Mouse (Mus musculus) embryonic facial prominence, embryonic 11.5 days (tissue): ENCODE results near the gene Ddx4. TPM values are rescaled to one million over a fixed set of nuclear protein-coding genes. Genes with fewer than 3 reads are reported as not detected.

Source experiments
- ATAC-seq: fragments of 200-750 bp; cut with Nextera tagmentation; replicated peaks from 2 replicates; pipeline ENCODE4 v1.8.0; 2017; ENCODE audit warnings: low read depth; ENCODE audit not compliant: insufficient number of reproducible peaks, low FRiP score, low TSS enrichment
- DNase-seq: peaks from one replicate; pipeline ENCODE4 v3.0.0-alpha.2; 2015; ENCODE audit warnings: low spot score
- H3K27ac ChIP-seq: fragments of 300-500 bp; sonication (generic); replicated peaks from 2 replicates; pipeline ENCODE4 v1.5.1; 2014; ENCODE audit warnings: mild to moderate bottlenecking, low read depth, low read length, control low read depth
- H3K27me3 ChIP-seq: fragments of 300-500 bp; sonication (generic); 2 replicates; pipeline ENCODE4 v1.6.1; 2014; ENCODE audit warnings: mild to moderate bottlenecking, low read length, moderate library complexity, mixed read lengths; ENCODE audit not compliant: control insufficient read depth, insufficient read depth
- H3K36me3 ChIP-seq: fragments of 300-500 bp; sonication (generic); replicated peaks from 2 replicates; pipeline ENCODE4 v1.6.1; 2014; ENCODE audit warnings: low read depth, mild to moderate bottlenecking, low read length, moderate library complexity, mixed read lengths; ENCODE audit not compliant: control insufficient read depth, insufficient read depth
- H3K4me1 ChIP-seq: fragments of 300-500 bp; sonication (generic); 2 replicates; pipeline ENCODE4 v1.6.1; 2014; ENCODE audit warnings: low read length, mixed read lengths; ENCODE audit not compliant: control insufficient read depth, insufficient read depth
- H3K4me2 ChIP-seq: fragments of 300-500 bp; sonication (generic); 2 replicates; pipeline ENCODE4 v1.6.1; 2014; ENCODE audit warnings: low read depth, mild to moderate bottlenecking, control low read depth, low read length, moderate library complexity
- H3K4me3 ChIP-seq: fragments of 300-500 bp; sonication (generic); 2 replicates; pipeline ENCODE4 v1.5.1; 2014; ENCODE audit warnings: low read depth, low read length, control low read depth
- H3K9ac ChIP-seq: fragments of 300-500 bp; sonication (generic); replicated peaks from 2 replicates; pipeline ENCODE4 v1.6.1; 2014; ENCODE audit warnings: mild to moderate bottlenecking, control low read depth, low read length
- H3K9me3 ChIP-seq: fragments of 300-500 bp; sonication (generic); replicated peaks from 2 replicates; pipeline ENCODE4 v1.6.1; 2016; ENCODE audit warnings: mild to moderate bottlenecking, low read length, inconsistent platforms, mixed read lengths; ENCODE audit not compliant: control insufficient read depth
- WGBS: fragments of 180-500 bp; shearing (Covaris S2); extraction: QIAGEN DNeasy Blood & Tissue Kit; methylation state at CpG from one replicate; pipeline ENCODE4 v1.1.7; 2014; 5-methylcytosine and 5-hydroxymethylcytosine counted together
- polyA plus RNA-seq: library from polyadenylated mRNA; unstranded; fragments of >200 nt; fragmentation: Nextera tagmentation; extraction: Ambion mirVana; gene quantifications from 2 replicates; pipeline ENCODE4 v1.2.1, GENCODE M21; 2014

Gene Ddx4
- polyA plus RNA-seq, 1 experiment from 2014 or later, result 1.1 TPM

GRCm38 (mm10) chr13:112625566-112625965 lies 26.7 kb downstream of the Ddx4 start:
- no peak overlapping the region for H3K9ac ChIP-seq
- no peaks in the 10 kb centered on the region for H3K4me1 ChIP-seq
- H3K27me3 ChIP-seq, result no peaks in the 10 kb centered on the region
- no peaks in the 10 kb centered on the region for H3K36me3 ChIP-seq
- H3K4me3 ChIP-seq, result no peak overlapping the region
- DNase-seq, result no peak
- no peaks in the 10 kb centered on the region for H3K9me3 ChIP-seq
- no peak for ATAC-seq
- H3K4me2 ChIP-seq, result no peak overlapping the region
- H3K27ac ChIP-seq, result no peak overlapping the region

GRCm38 (mm10) chr13:112624622-112625021 lies 27.7 kb downstream of the Ddx4 start:
- Histone ChIP-seq H3K36me3 (no peaks in the 10 kb centered on the region), H3K4me3 (no peak overlapping the region), H3K27ac (no peak overlapping the region), H3K27me3 (no peaks in the 10 kb centered on the region), H3K4me1 (no peaks in the 10 kb centered on the region), H3K9me3 (no peaks in the 10 kb centered on the region), H3K9ac (no peak overlapping the region), H3K4me2 (no peak overlapping the region)
- 70% methylated on average over 3 of the region's 3 CpGs for WGBS
- DNase-seq (no peak), ATAC-seq (no peak)

GRCm38 (mm10) chr13:112623656-112624055 lies 28.6 kb downstream of the Ddx4 start:
- no peak overlapping the region for H3K27ac ChIP-seq
- DNase-seq (no peak), ATAC-seq (no peak)
- H3K9me3 ChIP-seq, result no peaks in the 10 kb centered on the region
- no peaks in the 10 kb centered on the region for H3K27me3 ChIP-seq
- no peaks in the 10 kb centered on the region for H3K4me1 ChIP-seq
- H3K36me3 ChIP-seq, result no peaks in the 10 kb centered on the region
- H3K4me2 ChIP-seq, result no peak overlapping the region
- no peak overlapping the region for H3K9ac ChIP-seq
- no peak overlapping the region for H3K4me3 ChIP-seq
- WGBS, result 62% methylated on average over 7 of the region's 7 CpGs

- Histone ChIP-seq H3K27me3 (no peaks in the 10 kb centered on the region), H3K9ac (no peak overlapping the region), H3K4me1 (no peaks in the 10 kb centered on the region), H3K27ac (no peak overlapping the region), H3K4me3 (no peak overlapping the region), H3K4me2 (no peak overlapping the region), H3K9me3 (no peaks in the 10 kb centered on the region), H3K36me3 (no peaks in the 10 kb centered on the region)
- DNase-seq (no peak), ATAC-seq (no peak)
- 78% methylated on average over 3 of the region's 3 CpGs for WGBS
Observed at GRCm38 (mm10) chr13:112621592-112621991, 30.7 kb downstream of the Ddx4 start.

GRCm38 (mm10) chr13:112608606-112609005 lies 43.7 kb downstream of the Ddx4 start:
- ATAC-seq, result no peak
- WGBS, result 76% methylated on average over 3 of the region's 3 CpGs
- Histone ChIP-seq H3K36me3 (no peaks in the 10 kb centered on the region), H3K4me1 (no peaks in the 10 kb centered on the region), H3K9me3 (no peaks in the 10 kb centered on the region), H3K27ac (no peak overlapping the region), H3K4me3 (no peak overlapping the region), H3K9ac (no peak overlapping the region), H3K4me2 (no peak overlapping the region), H3K27me3 (no peaks in the 10 kb centered on the region)
- no peak for DNase-seq

- H3K9me3 ChIP-seq, result no peaks in the 10 kb centered on the region
Observed at GRCm38 (mm10) chr13:112604411-112604810, 47.9 kb downstream of the Ddx4 start.

GRCm38 (mm10) chr13:112603839-112604238 lies 48.4 kb downstream of the Ddx4 start:
- ATAC-seq (no peak), DNase-seq (no peak)
- Histone ChIP-seq H3K9ac (no peak overlapping the region), H3K4me1 (no peaks in the 10 kb centered on the region), H3K36me3 (no peaks in the 10 kb centered on the region), H3K27ac (no peak overlapping the region), H3K4me2 (no peak overlapping the region), H3K27me3 (no peaks in the 10 kb centered on the region), H3K4me3 (no peak overlapping the region), H3K9me3 (no peaks in the 10 kb centered on the region)
- 97% methylated on average over 1 of the region's 1 CpGs for WGBS

More at GRCm38 (mm10) chr13:112604411-112604810, 47.9 kb downstream of the Ddx4 start:
- no peaks in the 10 kb centered on the region for H3K27me3 ChIP-seq
- no peak overlapping the region for H3K9ac ChIP-seq
- H3K36me3 ChIP-seq, result no peaks in the 10 kb centered on the region
- H3K4me1 ChIP-seq, result no peaks in the 10 kb centered on the region
- 69% methylated on average over 4 of the region's 4 CpGs for WGBS
- DNase-seq (no peak), ATAC-seq (no peak)
- no peak overlapping the region for H3K27ac ChIP-seq
- H3K4me2 ChIP-seq, result no peak overlapping the region
- H3K4me3 ChIP-seq, result no peak overlapping the region

GRCm38 (mm10) chr13:112602607-112603006 lies 49.7 kb downstream of the Ddx4 start:
- Histone ChIP-seq H3K9me3 (no peaks in the 10 kb centered on the region), H3K36me3 (no peaks in the 10 kb centered on the region), H3K27me3 (no peaks in the 10 kb centered on the region), H3K9ac (no peak overlapping the region), H3K4me1 (no peaks in the 10 kb centered on the region), H3K4me2 (no peak overlapping the region), H3K27ac (no peak overlapping the region), H3K4me3 (no peak overlapping the region)
- WGBS, result 82% methylated on average over 2 of the region's 2 CpGs
- DNase-seq, result no peak
- ATAC-seq, result no peak
